Mouse (Mus musculus) cerebellum, adult 2 months (tissue): ENCODE measurements around the gene Troap.

ENCODE experiments used
- CTCF ChIP-seq: fragments of 200-500 bp; IDR thresholded peaks from 2 replicates; pipeline ENCODE4 v1.5.1; 2011; ENCODE audit warnings: low read depth, mild to moderate bottlenecking, control low read depth, low read length, moderate library complexity, borderline replicate concordance; ENCODE audit not compliant: insufficient read depth
- POLR2A ChIP-seq: fragments of 200-500 bp; IDR thresholded peaks from 2 replicates; pipeline ENCODE4 v1.6.1; 2011; ENCODE audit warnings: low read length, control low read depth, borderline replicate concordance; ENCODE audit not compliant: insufficient read depth

DNA sequence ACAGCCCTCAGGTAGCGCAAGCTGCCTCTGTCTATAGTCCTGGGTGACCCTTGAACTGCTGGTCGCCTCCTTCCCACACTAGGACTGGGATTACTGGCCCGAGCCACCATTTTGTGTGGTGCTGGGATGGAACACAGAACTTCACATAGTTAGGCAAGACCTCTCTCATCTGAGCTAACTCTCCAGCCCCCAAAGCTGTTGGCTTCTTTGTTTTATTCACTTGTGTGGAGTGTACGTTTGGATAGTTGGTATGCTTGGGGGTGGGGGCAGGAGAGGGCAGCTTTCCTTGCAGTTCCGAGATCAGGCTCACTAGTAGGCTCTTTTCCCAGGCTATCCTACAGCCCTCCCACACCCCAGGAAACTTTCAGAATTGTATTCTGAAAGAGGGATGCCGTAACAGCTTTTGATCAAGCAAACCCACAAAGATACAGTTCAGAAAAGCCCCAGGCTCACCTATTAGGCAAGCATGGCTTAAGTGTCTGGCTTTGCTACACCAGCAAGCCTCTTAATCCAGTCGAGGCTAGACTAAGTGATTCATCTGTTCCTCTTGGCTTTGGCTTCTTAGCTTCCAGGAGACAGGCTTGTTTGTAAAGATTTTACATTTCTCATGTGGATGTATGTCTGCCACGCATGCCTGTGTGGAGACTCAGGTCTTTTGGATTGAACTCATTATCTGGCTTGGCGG is 42.2 kb upstream of the Troap start:
- TF ChIP-seq CTCF (no peak), POLR2A (no peak)
